Mouse (Mus musculus) natural killer cell, adult 2 months (primary cell): ENCODE measurements around the gene Ckmt1.

Source experiments
- DNase-seq, 2 experiments: peaks; one replicate each; pipeline ENCODE4 v3.0.0; 2022; ENCODE audit warnings: low spot score in 2 of 2

Gene Ckmt1

DNA sequence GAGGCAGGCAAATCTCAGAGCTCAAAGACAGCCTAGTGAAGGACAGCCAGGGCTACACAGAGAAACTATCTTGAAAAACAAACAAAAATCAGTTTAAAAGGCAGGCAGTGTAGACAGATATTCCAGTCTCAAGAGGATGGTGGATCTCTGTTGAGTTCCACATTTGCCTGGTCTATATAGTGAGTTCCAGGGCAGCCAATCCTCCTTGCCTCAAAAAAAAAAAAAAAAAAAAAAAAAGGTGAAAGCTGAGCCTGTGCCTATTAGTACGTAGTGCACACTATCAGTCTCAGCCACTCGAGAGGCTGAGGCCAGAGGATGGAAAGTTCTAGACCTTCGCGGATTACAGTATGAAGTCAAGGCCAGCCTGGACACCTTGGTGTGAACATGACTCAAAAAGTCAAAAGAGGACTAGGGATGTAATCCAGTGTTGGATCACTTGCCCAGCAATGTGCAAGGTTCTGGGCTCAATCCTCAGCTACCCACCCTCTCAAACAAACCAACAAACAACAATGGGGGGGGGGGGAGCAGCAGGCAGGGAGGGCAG is 55.4 kb downstream of the Ckmt1 start:
- no peak for DNase-seq
